Mouse (Mus musculus) spleen, postnatal 10 days (tissue): ENCODE measurements at regions not wholly inside any gene's neighbourhood (a gene's known extent, or its start where the extent isn't known, plus 50 kb on each side); places are given as distances from the start of the nearest gene placed in this dataset.

Source experiments
- DNase-seq, 2 experiments: peaks; one replicate each; pipeline ENCODE4 v3.0.0; 2021 to 2022; ENCODE audit warnings: low spot score in 2 of 2

- no peak for DNase-seq
These were observed 102.3 kb upstream of the Irx4 start for GRCm38 (mm10) chr13:73158016-73158415.

GRCm38 (mm10) chr13:73159454-73159853 lies 100.8 kb upstream of the Irx4 start:
- no peak for DNase-seq

- DNase-seq = no peak
These were observed 100.4 kb upstream of the Irx4 start for GRCm38 (mm10) chr13:73159865-73160264.

- peak; percentile 32 to 63 for DNase-seq
These were observed 100.0 kb upstream of the Irx4 start for GRCm38 (mm10) chr13:73160289-73160688.

GRCm38 (mm10) chr13:73170301-73170700 lies 90.0 kb upstream of the Irx4 start:
- no peak for DNase-seq

- no peak for DNase-seq
These were observed 52.3 kb upstream of the Irx4 start for GRCm38 (mm10) chr13:73207931-73208448.
